ENCODE assay signal across 13 mouse cellular contexts in the genomic region with DNA sequence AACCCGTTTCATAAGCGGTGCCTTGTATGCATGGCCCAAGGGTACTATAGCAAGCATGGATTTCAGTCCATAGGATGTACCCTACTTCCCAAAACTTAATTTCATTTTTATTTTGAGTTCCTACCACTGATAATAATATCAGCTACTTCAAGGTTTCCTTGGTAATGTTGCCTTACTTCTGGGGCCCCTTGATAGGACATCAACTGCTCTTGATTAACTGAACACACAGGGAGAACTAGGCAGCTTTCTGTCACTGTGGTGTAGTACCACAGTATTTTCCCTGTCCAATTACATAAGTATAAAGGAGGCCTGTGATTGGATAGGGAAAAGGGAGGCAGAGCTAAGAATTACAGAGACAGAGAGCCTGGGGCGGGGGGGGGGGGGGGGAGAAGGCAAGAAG. TPM values are rescaled to one million over a fixed set of nuclear protein-coding genes. Genes with fewer than 3 reads are reported as not detected.
DNase-seq lines count a peak whose midpoint lies in the region; ATAC-seq lines count a peak whose summit lies in the region.
"Had no signal": no experiment of that assay in that cellular context is flagged by ENCODE, and none has a peak within 500 bp of the region (broad histone marks: within the 10 kb centered on the region; RNA-seq: fewer than 3 reads in every experiment).

No protein-coding gene starts in this region.

- H3K4me3 ChIP-seq in heart, embryonic 12.5 days, result no peak overlapping the region
- H3K4me3 ChIP-seq in lung, embryonic 15.5 days, result no peak overlapping the region
- H3K4me3 ChIP-seq in hindbrain, embryonic 13.5 days, result no peak overlapping the region
- no peak overlapping the region for H3K4me3 ChIP-seq in midbrain, embryonic 16.5 days (ENCODE audit: low read depth, low read length)
- H3K4me3 ChIP-seq: heart, adult 2 months had no signal

- H3K9me3 ChIP-seq in heart, embryonic 12.5 days (replicated peaks), result no peaks in the 10 kb centered on the region
- no peaks in the 10 kb centered on the region for H3K9me3 ChIP-seq in lung, embryonic 15.5 days
- H3K9me3 ChIP-seq in hindbrain, embryonic 13.5 days, result no peaks in the 10 kb centered on the region
- no peaks in the 10 kb centered on the region for H3K9me3 ChIP-seq in midbrain, embryonic 16.5 days (replicated peaks; ENCODE audit: control insufficient read depth, low read length, poor library complexity, severe bottlenecking)

- ATAC-seq in heart, embryonic 12.5 days (ENCODE audit: insufficient number of reproducible peaks, low FRiP score), result no peak
- no peak for ATAC-seq in lung, embryonic 15.5 days (ENCODE audit: borderline replicate concordance, extremely low read depth, low FRiP score, low TSS enrichment)
- ATAC-seq in hindbrain, embryonic 13.5 days (ENCODE audit: low FRiP score), result no peak
- ATAC-seq in midbrain, embryonic 16.5 days, result no peak

- peak overlapping the region; percentile 55; the same call in 1 of the 2 replicates for H3K4me2 ChIP-seq in heart, embryonic 12.5 days
- peak overlapping the region; percentile 48 for H3K4me2 ChIP-seq in lung, embryonic 15.5 days
- peak overlapping the region; percentile 3; the same call in 1 of the 2 replicates for H3K4me2 ChIP-seq in hindbrain, embryonic 13.5 days
- no peak overlapping the region for H3K4me2 ChIP-seq in midbrain, embryonic 16.5 days (ENCODE audit: low read length)

- intact Hi-C loops in heart, postnatal 10 days (cut with DNase I), result no loop called here

- H3K4me1 ChIP-seq in heart, embryonic 12.5 days (replicated peaks), result peaks cover 20% of the 10 kb centered on the region
- peaks cover 22% of the 10 kb centered on the region for H3K4me1 ChIP-seq in lung, embryonic 15.5 days
- H3K4me1 ChIP-seq in hindbrain, embryonic 13.5 days (replicated peaks), result peaks cover 50% of the 10 kb centered on the region
- H3K4me1 ChIP-seq in midbrain, embryonic 16.5 days (ENCODE audit: control insufficient read depth, insufficient read depth, low read length), result peaks cover 16% of the 10 kb centered on the region

- 42% methylated on average over 3 of the region's 3 CpGs for WGBS in heart, embryonic 12.5 days
- WGBS in lung, embryonic 15.5 days, result 21% methylated on average over 2 of the region's 3 CpGs
- whole genome bisulfite sequencing in hindbrain, embryonic 13.5 days, result 56% methylated on average over 2 of the region's 3 CpGs
- WGBS in midbrain, embryonic 16.5 days, result 38% methylated on average over 2 of the region's 3 CpGs

- peak overlapping the region; percentile 67 for H3K27ac ChIP-seq in heart, embryonic 12.5 days (ENCODE audit: poor library complexity, severe bottlenecking)
- H3K27ac ChIP-seq in lung, embryonic 15.5 days, result peak overlapping the region; percentile 85
- peak overlapping the region; percentile 81 for H3K27ac ChIP-seq in hindbrain, embryonic 13.5 days
- H3K27ac ChIP-seq in midbrain, embryonic 16.5 days (ENCODE audit: low read length), result peak overlapping the region; percentile 53

- no peaks in the 10 kb centered on the region for H3K36me3 ChIP-seq in heart, embryonic 12.5 days
- H3K36me3 ChIP-seq in lung, embryonic 15.5 days, result no peaks in the 10 kb centered on the region
- H3K36me3 ChIP-seq in hindbrain, embryonic 13.5 days, result no peaks in the 10 kb centered on the region
- no peaks in the 10 kb centered on the region for H3K36me3 ChIP-seq in midbrain, embryonic 16.5 days (ENCODE audit: control insufficient read depth, insufficient read depth, low read length)

- no peak for DNase-seq in heart, postnatal 10 days
- DNase-seq in lung, postnatal 4 days, result no peak
- no peak for DNase-seq in left cerebral cortex, adult 9 months (ENCODE audit: low spot score in 2 of 2)
- no peak for DNase-seq in left cerebral cortex, adult 11 months (ENCODE audit: low spot score)
- DNase-seq: adrenal gland, postnatal 25 days; B cell, adult 2 months had no signal

- no peaks in the 10 kb centered on the region for H3K27me3 ChIP-seq in heart, embryonic 12.5 days (replicated peaks)
- H3K27me3 ChIP-seq in lung, embryonic 15.5 days, result no peaks in the 10 kb centered on the region
- H3K27me3 ChIP-seq in hindbrain, embryonic 13.5 days, result 0 out of 2 replicates have a peak, but pooled peaks cover 2% of the 10 kb centered on the region
- H3K27me3 ChIP-seq in midbrain, embryonic 16.5 days (ENCODE audit: control insufficient read depth, insufficient read depth, low read depth, low read length), result no peaks in the 10 kb centered on the region
- H3K27me3 ChIP-seq: Patski had no signal

- H3K9ac ChIP-seq in heart, embryonic 12.5 days, result no peak overlapping the region
- no peak overlapping the region for H3K9ac ChIP-seq in lung, embryonic 15.5 days
- no peak overlapping the region for H3K9ac ChIP-seq in hindbrain, embryonic 13.5 days
- no peak overlapping the region for H3K9ac ChIP-seq in midbrain, embryonic 16.5 days (ENCODE audit: low read depth, low read length)

RNA-seq across cellular contexts. Expression of gene Wdr95, which starts 13.6 kb away (rescaled TPM):
- 0.09 TPM in 1 of 2 replicates, not detected in the other for polyA plus RNA-seq in heart, embryonic 12.5 days (2016; fragmentation: Nextera tagmentation; extraction: Ambion mirVana)
- total RNA-seq in heart, postnatal 10 days (2021), result not detected
- 0.08 and 0.26 TPM in 2 replicates for polyA plus RNA-seq in lung, embryonic 15.5 days (2015; fragmentation: Nextera tagmentation; extraction: Ambion mirVana)
- 0.10 and 0.84 TPM in 2 replicates for polyA plus RNA-seq in hindbrain, embryonic 13.5 days (2015; fragmentation: Nextera tagmentation; extraction: Ambion mirVana)
- polyA plus RNA-seq in midbrain, embryonic 16.5 days (2015; fragmentation: Nextera tagmentation; extraction: Ambion mirVana), result 0.11 and 0.33 TPM in 2 replicates
- total RNA-seq: adrenal gland, postnatal 25 days; heart, adult 2 months had no signal
- polyA plus RNA-seq: liver, embryonic 11.5 days had no signal
